Mouse (Mus musculus): ENCODE measurements around the gene Arhgap24. TPM values are rescaled to one million over a fixed set of nuclear protein-coding genes. Genes with fewer than 3 reads are reported as not detected.

The Arhgap24 gene
- polyA plus RNA-seq, 1 experiment from 2014 or later: 3.4 TPM

DNA sequence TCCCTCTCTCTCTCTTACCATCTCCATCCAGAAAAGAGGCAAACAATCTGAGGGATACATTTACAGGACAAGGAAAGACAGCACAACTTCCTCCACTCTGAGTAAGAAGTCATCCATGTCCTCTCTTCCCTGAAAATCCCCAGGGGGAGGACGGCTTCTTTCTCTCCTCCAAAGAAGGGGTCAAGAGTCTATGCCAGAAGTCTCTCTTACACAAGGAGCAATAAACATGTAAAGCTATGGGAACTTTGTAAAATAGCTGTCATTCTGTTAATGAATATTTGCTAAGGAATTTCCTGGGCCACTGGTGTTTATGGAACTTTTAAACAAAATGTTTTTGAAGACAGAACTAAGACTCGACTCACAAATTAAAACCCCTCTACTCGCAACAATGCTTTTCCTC is 248.3 kb downstream of the Arhgap24 start:
- Histone ChIP-seq H3K27ac (replicated peaks) (no peak overlapping the region), H3K9ac (replicated peaks) (no peak overlapping the region), H3K4me3 (no peak overlapping the region), H3K9me3 (no peaks in the 10 kb centered on the region), H3K4me1 (no peaks in the 10 kb centered on the region), H3K27me3 (no peaks in the 10 kb centered on the region), H3K36me3 (no peaks in the 10 kb centered on the region), H3K4me2 (replicated peaks) (no peak overlapping the region)
- 76% methylated on average over 3 of the region's 3 CpGs for WGBS
- ATAC-seq (replicated peaks): no peak

GRCm38 (mm10) chr5:102736131-102736530 is 254.9 kb downstream of the Arhgap24 start:
- no peak for ATAC-seq (replicated peaks)

DNA sequence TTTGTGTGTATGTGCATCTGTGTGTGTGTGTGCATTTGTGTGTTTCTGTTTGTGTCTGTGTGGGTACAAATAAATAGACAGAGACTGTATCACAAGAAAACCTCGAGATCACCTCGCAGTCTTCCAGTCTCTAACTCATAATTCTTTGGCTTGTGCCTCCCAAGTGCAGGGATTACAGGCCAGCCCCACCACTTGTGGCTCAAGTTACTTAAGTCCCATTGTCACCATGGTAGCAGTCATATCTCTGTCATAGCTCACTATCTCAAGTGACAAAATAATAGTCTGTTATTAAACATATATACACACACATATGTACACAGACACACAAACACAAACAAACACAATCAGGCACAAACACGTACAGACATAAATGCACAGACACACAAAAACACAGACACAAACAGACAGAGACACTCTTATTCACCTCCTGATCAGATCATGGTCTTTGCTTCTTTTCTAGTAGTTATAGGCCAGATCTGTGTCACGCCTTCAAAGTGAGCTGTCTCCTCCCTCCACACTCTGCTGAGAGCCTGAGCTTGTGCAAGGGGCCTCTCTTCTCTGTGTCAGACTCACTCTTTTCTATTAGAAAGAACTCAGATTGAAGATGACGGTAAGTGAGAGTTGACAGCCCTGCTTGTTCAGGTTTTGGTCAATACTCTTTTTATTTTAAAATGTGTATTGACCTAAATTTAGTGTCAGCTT is 261.5 kb downstream of the Arhgap24 start:
- Histone ChIP-seq H3K27ac (replicated peaks) (no peak overlapping the region), H3K9ac (replicated peaks) (no peak overlapping the region), H3K36me3 (no peaks in the 10 kb centered on the region), H3K4me3 (no peak overlapping the region), H3K4me2 (replicated peaks) (no peak overlapping the region), H3K27me3 (no peaks in the 10 kb centered on the region), H3K4me1 (no peaks in the 10 kb centered on the region), H3K9me3 (no peaks in the 10 kb centered on the region)
- WGBS: 76% methylated on average over 5 of the region's 5 CpGs
- ATAC-seq (replicated peaks): no peak

More at GRCm38 (mm10) chr5:102736131-102736530, 254.9 kb downstream of the Arhgap24 start:
- H3K4me1 ChIP-seq: no peaks in the 10 kb centered on the region
- no peaks in the 10 kb centered on the region for H3K9me3 ChIP-seq
- no peak overlapping the region for H3K9ac ChIP-seq (replicated peaks)
- H3K27me3 ChIP-seq: no peaks in the 10 kb centered on the region
- H3K27ac ChIP-seq (replicated peaks): no peak overlapping the region
- H3K4me3 ChIP-seq: no peak overlapping the region
- 86% methylated on average over 5 of the region's 5 CpGs for WGBS
- no peak overlapping the region for H3K4me2 ChIP-seq (replicated peaks)
- no peaks in the 10 kb centered on the region for H3K36me3 ChIP-seq

- Histone ChIP-seq H3K27ac (replicated peaks) (no peak overlapping the region), H3K9ac (replicated peaks) (no peak overlapping the region), H3K36me3 (no peaks in the 10 kb centered on the region), H3K4me1 (0 out of 2 replicates have a peak, but pooled peaks cover 2% of the 10 kb centered on the region), H3K4me3 (no peak overlapping the region), H3K9me3 (no peaks in the 10 kb centered on the region), H3K4me2 (replicated peaks) (no peak overlapping the region), H3K27me3 (no peaks in the 10 kb centered on the region)
- ATAC-seq (replicated peaks): no peak
- 78% methylated on average over 3 of the region's 3 CpGs for WGBS
Measured at GRCm38 (mm10) chr5:102743436-102743835, 262.2 kb downstream of the Arhgap24 start.

- H3K4me2 ChIP-seq (replicated peaks): no peak overlapping the region
- WGBS: 79% methylated on average over 4 of the region's 4 CpGs
- no peak overlapping the region for H3K9ac ChIP-seq (replicated peaks)
- no peak overlapping the region for H3K4me3 ChIP-seq
- H3K9me3 ChIP-seq: no peaks in the 10 kb centered on the region
- no peak overlapping the region for H3K27ac ChIP-seq (replicated peaks)
- H3K27me3 ChIP-seq: no peaks in the 10 kb centered on the region
- peaks cover 5% of the 10 kb centered on the region; the same call in 1 of the 2 replicates for H3K4me1 ChIP-seq
- H3K36me3 ChIP-seq: no peaks in the 10 kb centered on the region
- no peak for ATAC-seq (replicated peaks)
Measured at GRCm38 (mm10) chr5:102744051-102744450, 262.9 kb downstream of the Arhgap24 start.

- H3K27me3 ChIP-seq: no peaks in the 10 kb centered on the region
- ATAC-seq (replicated peaks): no peak
- no peaks in the 10 kb centered on the region for H3K9me3 ChIP-seq
- H3K4me1 ChIP-seq: peaks cover 8% of the 10 kb centered on the region; the same call in 1 of the 2 replicates
- H3K27ac ChIP-seq (replicated peaks): no peak overlapping the region
- no peak overlapping the region for H3K4me3 ChIP-seq
- 70% methylated on average over 9 of the region's 9 CpGs for WGBS
- H3K4me2 ChIP-seq (replicated peaks): no peak overlapping the region
- no peak overlapping the region for H3K9ac ChIP-seq (replicated peaks)
- H3K36me3 ChIP-seq: no peaks in the 10 kb centered on the region
Measured at GRCm38 (mm10) chr5:102748146-102748545, 267.0 kb downstream of the Arhgap24 start.

- Histone ChIP-seq H3K9ac (replicated peaks) (no peak overlapping the region), H3K4me3 (no peak overlapping the region), H3K4me1 (peaks cover 8% of the 10 kb centered on the region; the same call in 1 of the 2 replicates), H3K27ac (replicated peaks) (no peak overlapping the region), H3K4me2 (replicated peaks) (no peak overlapping the region), H3K27me3 (no peaks in the 10 kb centered on the region), H3K36me3 (no peaks in the 10 kb centered on the region), H3K9me3 (no peaks in the 10 kb centered on the region)
- WGBS: 52% methylated on average over 8 of the region's 8 CpGs
- peak; percentile 63; the same call in 1 of the 2 replicates for ATAC-seq (replicated peaks)
Measured at GRCm38 (mm10) chr5:102749020-102749419, 267.8 kb downstream of the Arhgap24 start.

GRCm38 (mm10) chr5:102750674-102751073 is 269.5 kb downstream of the Arhgap24 start:
- Histone ChIP-seq H3K27ac (replicated peaks) (no peak overlapping the region), H3K9ac (replicated peaks) (no peak overlapping the region), H3K4me3 (no peak overlapping the region), H3K4me2 (replicated peaks) (no peak overlapping the region), H3K27me3 (no peaks in the 10 kb centered on the region), H3K9me3 (no peaks in the 10 kb centered on the region), H3K36me3 (no peaks in the 10 kb centered on the region), H3K4me1 (peaks cover 8% of the 10 kb centered on the region; the same call in 1 of the 2 replicates)
- ATAC-seq (replicated peaks): no peak
- 76% methylated on average over 5 of the region's 5 CpGs for WGBS

DNA sequence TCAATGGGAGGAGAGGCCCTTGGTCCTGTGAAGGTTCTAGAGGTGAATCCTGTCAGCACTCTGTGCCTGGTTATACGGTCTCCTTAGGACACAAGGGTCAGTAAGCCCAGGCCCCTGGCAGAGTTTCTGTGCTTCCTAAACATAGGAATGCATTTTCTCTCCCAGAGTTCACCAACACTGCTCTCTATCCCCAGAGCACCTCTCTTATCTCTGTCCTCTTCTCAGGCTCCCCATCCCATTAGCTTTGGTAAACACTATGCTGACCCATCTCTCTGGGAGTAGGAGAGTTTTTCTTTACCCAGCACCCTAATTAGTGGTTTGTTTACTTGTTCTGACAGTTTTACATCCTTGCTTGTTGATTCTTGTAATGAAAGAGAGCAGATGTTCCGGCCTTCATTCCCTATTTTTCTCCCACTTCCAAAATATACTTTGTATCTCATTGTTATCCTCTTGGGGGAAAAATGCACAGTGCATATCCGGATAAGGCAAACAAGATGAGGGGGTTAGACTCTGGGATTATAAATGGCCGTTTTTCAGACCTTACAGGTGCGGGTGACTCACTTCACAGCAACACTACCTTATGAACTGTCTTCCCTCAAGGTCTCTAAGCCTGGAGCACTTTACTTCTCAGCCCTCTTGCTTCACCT is 270.6 kb downstream of the Arhgap24 start:
- 80% methylated on average over 5 of the region's 5 CpGs for WGBS
- Histone ChIP-seq H3K9me3 (no peaks in the 10 kb centered on the region), H3K27me3 (no peaks in the 10 kb centered on the region), H3K36me3 (no peaks in the 10 kb centered on the region), H3K4me2 (replicated peaks) (no peak overlapping the region), H3K9ac (replicated peaks) (no peak overlapping the region), H3K4me1 (peaks cover 8% of the 10 kb centered on the region; the same call in 1 of the 2 replicates), H3K27ac (replicated peaks) (no peak overlapping the region), H3K4me3 (no peak overlapping the region)
- no peak for ATAC-seq (replicated peaks)

GRCm38 (mm10) chr5:102752308-102752663 is 271.1 kb downstream of the Arhgap24 start:
- H3K27me3 ChIP-seq: no peaks in the 10 kb centered on the region
- H3K4me2 ChIP-seq (replicated peaks): no peak overlapping the region
- 57% methylated on average over 2 of the region's 2 CpGs for WGBS
- H3K4me1 ChIP-seq: peaks cover 8% of the 10 kb centered on the region; the same call in 1 of the 2 replicates
- no peak for ATAC-seq (replicated peaks)
- no peaks in the 10 kb centered on the region for H3K9me3 ChIP-seq
- no peaks in the 10 kb centered on the region for H3K36me3 ChIP-seq
- H3K9ac ChIP-seq (replicated peaks): no peak overlapping the region
- no peak overlapping the region for H3K4me3 ChIP-seq
- H3K27ac ChIP-seq (replicated peaks): no peak overlapping the region

DNA sequence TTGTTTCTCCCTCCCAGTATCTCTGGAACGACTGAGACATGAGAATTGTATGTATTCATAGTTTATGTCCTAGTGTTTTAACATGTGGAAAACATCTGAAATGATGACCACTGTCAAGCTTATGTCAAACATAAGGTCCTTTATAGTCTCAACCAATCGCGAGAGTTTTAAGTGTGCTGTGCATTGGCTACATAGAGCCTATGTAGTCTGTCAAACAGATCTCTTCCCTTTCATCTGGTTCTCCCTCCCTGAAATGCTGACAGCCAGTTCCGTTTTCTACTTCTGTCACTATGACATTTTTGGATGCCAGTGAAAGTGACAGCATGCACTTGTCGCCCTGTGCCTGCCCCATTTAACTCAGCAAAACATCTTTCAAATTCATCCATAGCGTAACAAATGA is 275.8 kb downstream of the Arhgap24 start:
- Histone ChIP-seq H3K4me2 (replicated peaks) (no peak overlapping the region), H3K4me1 (no peaks in the 10 kb centered on the region), H3K4me3 (no peak overlapping the region), H3K27ac (replicated peaks) (peak overlapping the region; percentile 25; the same call in 1 of the 2 replicates), H3K9me3 (no peaks in the 10 kb centered on the region), H3K27me3 (no peaks in the 10 kb centered on the region), H3K9ac (replicated peaks) (no peak overlapping the region), H3K36me3 (no peaks in the 10 kb centered on the region)
- ATAC-seq (replicated peaks): no peak; the same call in 1 of the 2 replicates
- 83% methylated on average over 6 of the region's 6 CpGs for WGBS

DNA sequence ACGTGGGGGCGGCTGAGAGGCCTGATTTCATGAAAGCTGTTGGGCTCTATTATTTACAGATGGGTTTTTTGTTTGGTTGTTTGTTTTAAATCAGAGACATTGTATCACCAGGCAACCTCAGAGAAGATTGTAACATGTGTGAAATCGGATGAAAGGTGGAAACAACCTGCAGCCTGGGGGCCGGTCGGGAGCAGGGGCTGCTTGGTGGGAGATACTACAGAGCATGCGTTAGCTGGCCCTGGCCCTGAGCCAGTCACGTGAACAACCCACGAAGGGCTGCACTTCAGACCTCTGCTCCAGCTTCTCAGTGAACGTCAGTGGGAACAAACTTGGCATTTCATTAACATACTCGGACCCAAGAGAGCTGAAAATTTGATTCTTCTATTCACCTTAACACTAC is 284.5 kb downstream of the Arhgap24 start:
- no peaks in the 10 kb centered on the region for H3K9me3 ChIP-seq
- no peaks in the 10 kb centered on the region for H3K4me1 ChIP-seq
- no peak overlapping the region for H3K9ac ChIP-seq (replicated peaks)
- 75% methylated on average over 10 of the region's 10 CpGs for WGBS
- H3K27me3 ChIP-seq: no peaks in the 10 kb centered on the region
- H3K4me2 ChIP-seq (replicated peaks): no peak overlapping the region
- H3K4me3 ChIP-seq: no peak overlapping the region
- H3K36me3 ChIP-seq: no peaks in the 10 kb centered on the region
- ATAC-seq (replicated peaks): no peak
- no peak overlapping the region for H3K27ac ChIP-seq (replicated peaks)

All from forebrain, embryonic 15.5 days (tissue).